Comparison of ENCODE assay signal across 15 mouse cellular contexts in genomic region chr10:122939546-122939945, GRCm38 (mm10).
"Had no signal": no experiment of that assay in that cellular context is flagged by ENCODE, and none has a peak within 500 bp of the region (broad histone marks: within the 10 kb centered on the region; RNA-seq: fewer than 3 reads in every experiment).

No protein-coding gene starts in this region.

- H3K9me3 ChIP-seq: limb, embryonic 10.5 days; liver, embryonic 15.5 days; midbrain, embryonic 10.5 days; neural tube, embryonic 15.5 days; stomach, embryonic 15.5 days had no signal

- H3K4me2 ChIP-seq: hindbrain, embryonic 14.5 days; liver, embryonic 11.5 days; liver, embryonic 15.5 days; neural tube, embryonic 15.5 days; stomach, embryonic 15.5 days had no signal

- H3K4me1 ChIP-seq: liver, embryonic 15.5 days; stomach, embryonic 15.5 days had no signal

- H3K27me3 ChIP-seq: liver, embryonic 15.5 days; neural tube, embryonic 15.5 days; stomach, embryonic 15.5 days had no signal

- H3K27ac ChIP-seq: hindbrain, embryonic 14.5 days; kidney, postnatal 0 days; layer of hippocampus, adult 2 months; limb, embryonic 10.5 days; liver, embryonic 15.5 days; midbrain, embryonic 10.5 days; neural tube, embryonic 15.5 days; stomach, embryonic 15.5 days had no signal

- H3K36me3 ChIP-seq: limb, embryonic 10.5 days; liver, embryonic 15.5 days; midbrain, embryonic 10.5 days; neural tube, embryonic 15.5 days; stomach, embryonic 15.5 days had no signal

- ATAC-seq: lung, postnatal 0 days had no signal

- H3K9ac ChIP-seq: hindbrain, embryonic 14.5 days; liver, embryonic 15.5 days; neural tube, embryonic 15.5 days; stomach, embryonic 15.5 days had no signal

- H3K4me3 ChIP-seq: layer of hippocampus, adult 2 months; limb, embryonic 10.5 days; liver, embryonic 15.5 days; midbrain, embryonic 10.5 days; myocyte; neural tube, embryonic 15.5 days; stomach, embryonic 15.5 days had no signal

- DNase-seq: lung, adult 2 months; lung, postnatal 4 days; midbrain, embryonic 14.5 days; spleen, adult 18-20 months had no signal
